Mouse (Mus musculus) lung, embryonic 14.5 days (tissue): ENCODE measurements around the gene Myo3a. TPM values are rescaled to one million over a fixed set of nuclear protein-coding genes. Genes with fewer than 3 reads are reported as not detected.
A peak's percentile ranks its signal among the peaks of the same experiment; 100 is the strongest.

Experiments used
- ATAC-seq: fragments of 200-750 bp; cut with Nextera tagmentation; 2 replicates; pipeline ENCODE4 v1.8.0; 2017; ENCODE audit warnings: mild to moderate bottlenecking, moderate TSS enrichment, moderate library complexity; ENCODE audit not compliant: insufficient read depth
- DNase-seq: peaks from one replicate; pipeline ENCODE4 v3.0.0-alpha.2; 2015
- H3K27ac ChIP-seq: fragments of 300-500 bp; sonication (generic); 2 replicates; pipeline ENCODE4 v1.5.1; 2014; ENCODE audit warnings: low read depth, mild to moderate bottlenecking, moderate library complexity
- H3K27me3 ChIP-seq: fragments of 300-500 bp; sonication (generic); 2 replicates; pipeline ENCODE4 v1.6.1; 2014; ENCODE audit warnings: low read length, control low read depth; ENCODE audit not compliant: insufficient read depth
- H3K36me3 ChIP-seq: fragments of 300-500 bp; sonication (generic); 2 replicates; pipeline ENCODE4 v1.6.1; 2014; ENCODE audit warnings: control low read depth; ENCODE audit not compliant: insufficient read depth
- H3K4me1 ChIP-seq: fragments of 300-500 bp; sonication (generic); 2 replicates; pipeline ENCODE4 v1.6.1; 2014; ENCODE audit warnings: antibody characterized with exemption, control low read depth; ENCODE audit not compliant: insufficient read depth
- H3K4me2 ChIP-seq: fragments of 300-500 bp; sonication (generic); 2 replicates; pipeline ENCODE4 v1.6.1; 2014; ENCODE audit warnings: mild to moderate bottlenecking
- H3K4me3 ChIP-seq: fragments of 300-500 bp; sonication (generic); 2 replicates; pipeline ENCODE4 v1.5.1; 2014; ENCODE audit warnings: low read depth, low read length
- H3K9ac ChIP-seq: fragments of 300-500 bp; sonication (generic); 2 replicates; pipeline ENCODE4 v1.6.1; 2014
- H3K9me3 ChIP-seq: fragments of 300-500 bp; sonication (generic); 2 replicates; pipeline ENCODE4 v1.6.1; 2016; ENCODE audit warnings: low read depth, low read length, control low read depth
- CTCF ChIP-seq: IDR thresholded peaks from 2 replicates; pipeline ENCODE4 v1.5.1; 2016; ENCODE audit warnings: antibody characterized with exemption, low read depth
- WGBS: fragments of 180-500 bp; shearing (Covaris S2); extraction: QIAGEN DNeasy Blood & Tissue Kit; methylation state at CpG from one replicate; pipeline ENCODE4 v1.1.7; 2014; 5-methylcytosine and 5-hydroxymethylcytosine counted together
- polyA plus RNA-seq: library from polyadenylated mRNA; unstranded; fragments of >200 nt; fragmentation: Nextera tagmentation; extraction: Ambion mirVana; gene quantifications from 2 replicates; pipeline ENCODE4 v1.2.1, GENCODE M21; 2014

The Myo3a gene
- polyA plus RNA-seq, 1 experiment from 2014 or later = 0.12 TPM

- H3K4me1 ChIP-seq = no peaks in the 10 kb centered on the region
- no peaks in the 10 kb centered on the region for H3K9me3 ChIP-seq
- under 1% methylated on average over 55 of the region's 55 CpGs for WGBS
- peak within 1 kb of the TSS; percentile 54 for H3K4me2 ChIP-seq
- ATAC-seq (peak; percentile 88; the same call in 1 of the 2 replicates), DNase-seq (peak; percentile 59)
- no peak within 1 kb of the TSS for H3K27ac ChIP-seq
- H3K4me3 ChIP-seq = peak within 1 kb of the TSS; percentile 28
- peaks cover 95% of the 10 kb centered on the region for H3K27me3 ChIP-seq
- TF ChIP-seq CTCF = no peak
- H3K9ac ChIP-seq = no peak within 1 kb of the TSS
- H3K36me3 ChIP-seq = no peaks in the 10 kb centered on the region
These were observed 394.8 kb downstream of the Myo3a start, which contains the start of gene Gad2 for GRCm38 (mm10) chr2:22621828-22622731. TSS of gene Gad2 (plus strand) at chr2:22622205.

- TF ChIP-seq CTCF = no peak
- Histone ChIP-seq H3K36me3 (no peaks in the 10 kb centered on the region), H3K4me2 (peak overlapping the region; percentile 54), H3K9me3 (no peaks in the 10 kb centered on the region), H3K9ac (no peak overlapping the region), H3K4me3 (peak overlapping the region; percentile 28; the same call in 1 of the 2 replicates), H3K27ac (no peak overlapping the region), H3K27me3 (peaks cover 92% of the 10 kb centered on the region), H3K4me1 (no peaks in the 10 kb centered on the region)
- WGBS = 1% methylated on average over 60 of the region's 60 CpGs
- DNase-seq (no peak), ATAC-seq (no peak)
These were observed 396.1 kb downstream of the Myo3a start for GRCm38 (mm10) chr2:22623111-22624070.

- ATAC-seq (no peak), DNase-seq (no peak)
- Histone ChIP-seq H3K4me2 (no peak overlapping the region; the same call in 1 of the 2 replicates), H3K27me3 (peaks cover 85% of the 10 kb centered on the region), H3K36me3 (no peaks in the 10 kb centered on the region), H3K27ac (no peak overlapping the region), H3K4me1 (no peaks in the 10 kb centered on the region), H3K9me3 (no peaks in the 10 kb centered on the region), H3K9ac (no peak overlapping the region), H3K4me3 (no peak overlapping the region)
- no peak for TF ChIP-seq CTCF
- WGBS = 4% methylated on average over 27 of the region's 27 CpGs
These were observed 397.1 kb downstream of the Myo3a start for GRCm38 (mm10) chr2:22624188-22624975.

GRCm38 (mm10) chr2:22625096-22625960 is 398.0 kb downstream of the Myo3a start:
- Histone ChIP-seq H3K4me2 (no peak overlapping the region), H3K27me3 (peaks cover 76% of the 10 kb centered on the region), H3K36me3 (no peaks in the 10 kb centered on the region), H3K9ac (no peak overlapping the region), H3K27ac (no peak overlapping the region), H3K9me3 (no peaks in the 10 kb centered on the region), H3K4me3 (no peak overlapping the region), H3K4me1 (no peaks in the 10 kb centered on the region)
- WGBS = 13% methylated on average over 16 of the region's 16 CpGs
- ATAC-seq (no peak), DNase-seq (no peak)
- TF ChIP-seq CTCF = no peak

GRCm38 (mm10) chr2:22627147-22627666 is 399.9 kb downstream of the Myo3a start:
- H3K27ac ChIP-seq = no peak overlapping the region
- no peaks in the 10 kb centered on the region for H3K36me3 ChIP-seq
- no peak for TF ChIP-seq CTCF
- DNase-seq (no peak), ATAC-seq (no peak)
- H3K9me3 ChIP-seq = no peaks in the 10 kb centered on the region
- 29% methylated on average over 3 of the region's 3 CpGs for WGBS
- no peaks in the 10 kb centered on the region for H3K4me1 ChIP-seq
- no peak overlapping the region for H3K4me2 ChIP-seq
- no peak overlapping the region for H3K4me3 ChIP-seq
- peaks cover 57% of the 10 kb centered on the region for H3K27me3 ChIP-seq
- H3K9ac ChIP-seq = no peak overlapping the region
